Mouse (Mus musculus) hindbrain, embryonic 15.5 days (tissue): ENCODE measurements around the gene Nfs1. TPM values are rescaled to one million over a fixed set of nuclear protein-coding genes. Genes with fewer than 3 reads are reported as not detected.
"Not testable (repeated sequence)": the region's sequence is repeated elsewhere in the genome, so short reads cannot be mapped to it uniquely, and the experiment has no call there.

Experiments
- ATAC-seq: fragments of 200-750 bp; cut with Nextera tagmentation; 2 replicates; pipeline ENCODE4 v1.8.0; 2017; ENCODE audit warnings: low read depth, moderate number of reproducible peaks, moderate TSS enrichment; ENCODE audit not compliant: low FRiP score
- H3K27ac ChIP-seq: fragments of 300-500 bp; sonication (generic); replicated peaks from 2 replicates; pipeline ENCODE4 v1.5.1; 2015; ENCODE audit warnings: mild to moderate bottlenecking, inconsistent platforms
- H3K27me3 ChIP-seq: fragments of 300-500 bp; sonication (generic); 2 replicates; pipeline ENCODE4 v1.6.1; 2015; ENCODE audit warnings: control low read depth, inconsistent platforms
- H3K36me3 ChIP-seq: fragments of 300-500 bp; sonication (generic); 2 replicates; pipeline ENCODE4 v1.6.1; 2015; ENCODE audit warnings: control low read depth, inconsistent platforms
- H3K4me1 ChIP-seq: fragments of 300-500 bp; sonication (generic); replicated peaks from 2 replicates; pipeline ENCODE4 v1.6.1; 2015; ENCODE audit warnings: control low read depth, inconsistent platforms
- H3K4me2 ChIP-seq: fragments of 300-500 bp; sonication (generic); 2 replicates; pipeline ENCODE4 v1.6.1; 2015; ENCODE audit warnings: moderate library complexity, mild to moderate bottlenecking, inconsistent platforms
- H3K4me3 ChIP-seq: fragments of 300-500 bp; sonication (generic); 2 replicates; pipeline ENCODE4 v1.5.1; 2015; ENCODE audit warnings: mild to moderate bottlenecking, inconsistent platforms
- H3K9ac ChIP-seq: fragments of 300-500 bp; sonication (generic); 2 replicates; pipeline ENCODE4 v1.6.1; 2015; ENCODE audit warnings: inconsistent platforms
- H3K9me3 ChIP-seq: fragments of 300-500 bp; sonication (generic); 2 replicates; pipeline ENCODE4 v1.6.1; 2016; ENCODE audit warnings: control low read depth, inconsistent platforms
- WGBS: fragments of 180-500 bp; shearing (Covaris S2); methylation state at CpG from one replicate; pipeline ENCODE4 v1.1.7; 2015; 5-methylcytosine and 5-hydroxymethylcytosine counted together
- polyA plus RNA-seq: library from polyadenylated mRNA; unstranded; fragments of >200 nt; fragmentation: Nextera tagmentation; extraction: Ambion mirVana; gene quantifications from 2 replicates; pipeline ENCODE4 v1.2.1, GENCODE M21; 2015

Gene Nfs1
- polyA plus RNA-seq, 1 experiment from 2014 or later, result 33.9 TPM

DNA sequence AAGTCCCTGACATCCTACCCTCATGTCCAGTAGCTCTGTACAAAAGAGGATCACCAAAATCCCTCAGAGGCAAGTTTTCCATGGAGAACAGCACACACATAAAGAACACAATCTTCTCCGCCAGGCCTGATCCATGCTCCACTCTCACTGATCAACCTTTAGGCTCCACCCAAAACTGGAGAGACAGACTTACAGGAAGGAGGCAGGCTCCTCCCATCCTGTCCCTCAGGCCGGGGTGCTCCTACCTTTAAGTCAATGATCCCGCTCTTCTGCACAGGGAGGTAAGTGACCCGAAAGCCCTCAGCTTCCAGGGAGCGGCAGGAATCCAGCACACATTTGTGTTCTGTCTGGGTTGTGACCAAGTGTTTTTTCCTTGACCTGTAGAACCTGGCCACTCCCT lies 9.8 kb downstream of the Nfs1 start:
- Histone ChIP-seq H3K27me3 (no peaks in the 10 kb centered on the region), H3K4me1 (no peaks in the 10 kb centered on the region), H3K9ac (no peak overlapping the region), H3K9me3 (no peaks in the 10 kb centered on the region), H3K4me3 (no peak overlapping the region), H3K4me2 (no peak overlapping the region), H3K36me3 (peaks cover 15% of the 10 kb centered on the region), H3K27ac (no peak overlapping the region)
- 90% methylated on average over 5 of the region's 5 CpGs for WGBS
- no peak for ATAC-seq

DNA sequence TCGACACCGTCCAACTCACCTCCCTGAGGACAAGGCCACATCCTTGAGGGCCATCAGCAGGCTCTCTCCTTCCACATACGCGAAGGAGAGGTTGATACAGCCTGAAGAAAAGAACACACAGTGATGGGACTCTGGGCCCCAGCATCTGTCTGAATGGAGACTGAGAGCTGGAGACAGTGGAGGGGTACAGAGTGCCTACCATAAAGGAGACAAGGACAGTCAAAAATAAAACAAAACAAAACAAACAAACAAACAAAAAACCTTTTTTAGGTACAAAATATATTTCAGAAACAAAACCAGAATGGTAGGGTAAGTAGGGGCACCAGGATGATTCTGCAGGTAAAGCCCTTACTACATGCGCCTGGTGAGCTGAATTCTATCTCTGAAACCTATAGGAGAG lies 17.0 kb downstream of the Nfs1 start, which contains the start of gene Gm28036:
Gm28036 (minus strand) TSS at position 101 of the 400 bp plus-strand sequence.
- Histone ChIP-seq H3K36me3 (peaks cover 11% of the 10 kb centered on the region), H3K9me3 (no peaks in the 10 kb centered on the region), H3K4me3 (no peak within 1 kb of the TSS), H3K27ac (no peak within 1 kb of the TSS), H3K27me3 (no peaks in the 10 kb centered on the region), H3K4me1 (no peaks in the 10 kb centered on the region), H3K9ac (no peak within 1 kb of the TSS), H3K4me2 (no peak within 1 kb of the TSS)
- 97% methylated on average over 5 of the region's 5 CpGs for WGBS
- no peak for ATAC-seq

GRCm38 (mm10) chr2:156123731-156124130 lies 20.3 kb downstream of the Nfs1 start:
- Histone ChIP-seq H3K27me3 (no peaks in the 10 kb centered on the region), H3K4me3 (no peak overlapping the region), H3K27ac (no peak overlapping the region), H3K9ac (no peak overlapping the region), H3K36me3 (no peaks in the 10 kb centered on the region; the same call in 1 of the 2 replicates), H3K4me1 (no peaks in the 10 kb centered on the region), H3K4me2 (no peak overlapping the region), H3K9me3 (no peaks in the 10 kb centered on the region)
- 94% methylated on average over 5 of the region's 5 CpGs for WGBS
- ATAC-seq, result no peak

GRCm38 (mm10) chr2:156119566-156119965 lies 24.4 kb downstream of the Nfs1 start:
- H3K4me3 ChIP-seq, result no peak overlapping the region
- H3K9me3 ChIP-seq, result no peaks in the 10 kb centered on the region
- no peaks in the 10 kb centered on the region for H3K27me3 ChIP-seq
- no peak overlapping the region for H3K27ac ChIP-seq
- H3K4me2 ChIP-seq, result no peak overlapping the region
- H3K4me1 ChIP-seq, result no peaks in the 10 kb centered on the region
- no peak for ATAC-seq
- no peaks in the 10 kb centered on the region; the same call in 1 of the 2 replicates for H3K36me3 ChIP-seq
- no peak overlapping the region for H3K9ac ChIP-seq

DNA sequence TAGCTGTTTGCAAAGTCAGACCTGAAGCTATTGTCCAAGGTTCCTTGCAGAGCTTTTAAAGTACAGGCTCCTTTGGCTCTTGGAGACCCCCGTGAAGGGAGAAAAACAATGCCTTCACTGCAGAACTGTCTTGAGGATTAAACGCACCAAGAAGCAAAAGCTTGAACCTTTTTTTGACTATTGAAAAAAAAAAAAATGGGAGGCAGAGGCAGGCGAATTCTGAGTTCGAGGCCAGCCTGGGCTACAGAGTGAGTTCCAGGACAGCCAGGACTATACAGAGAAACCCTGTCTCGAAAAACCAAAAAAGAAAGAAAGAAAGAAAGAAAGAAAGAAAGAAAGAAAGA lies 31.9 kb downstream of the Nfs1 start:
- H3K36me3 ChIP-seq, H3K9me3 ChIP-seq, ATAC-seq, H3K27me3 ChIP-seq: not testable (repeated sequence)
- Histone ChIP-seq H3K4me2 (peak overlapping the region; percentile 74), H3K4me1 (peaks cover 18% of the 10 kb centered on the region), H3K27ac (peak overlapping the region; percentile 96), H3K4me3 (peak overlapping the region; percentile 94), H3K9ac (peak overlapping the region; percentile 89; the same call in 1 of the 2 replicates)
- WGBS, result 25% methylated on average over 5 of the region's 5 CpGs

- Histone ChIP-seq H3K4me3 (peak within 1 kb of the TSS; percentile 94), H3K4me2 (peak within 1 kb of the TSS; percentile 74), H3K4me1 (peaks cover 21% of the 10 kb centered on the region), H3K27me3 (no peaks in the 10 kb centered on the region), H3K27ac (peak within 1 kb of the TSS; percentile 96), H3K9me3 (no peaks in the 10 kb centered on the region), H3K9ac (peak within 1 kb of the TSS; percentile 89), H3K36me3 (no peaks in the 10 kb centered on the region)
- WGBS, result under 1% methylated on average over 73 of the region's 74 CpGs
- ATAC-seq, result peak; percentile 95
Measured at GRCm38 (mm10) chr2:156111358-156112079, 32.5 kb downstream of the Nfs1 start, which contains the start of the genes Cpne1 and Rbm12. Gene Cpne1 (minus strand): TSS chr2:156111965. Gene Rbm12 (minus strand): TSS chr2:156111978.

GRCm38 (mm10) chr2:156110627-156111357 lies 33.2 kb downstream of the Nfs1 start:
- H3K4me2 ChIP-seq, result peak overlapping the region; percentile 74
- H3K4me1 ChIP-seq, result peaks cover 22% of the 10 kb centered on the region
- WGBS, result 1% methylated on average over 16 of the region's 16 CpGs
- no peaks in the 10 kb centered on the region for H3K9me3 ChIP-seq
- peak overlapping the region; percentile 94 for H3K4me3 ChIP-seq
- H3K27me3 ChIP-seq, result no peaks in the 10 kb centered on the region
- H3K27ac ChIP-seq, result peak overlapping the region; percentile 96
- H3K9ac ChIP-seq, result peak overlapping the region; percentile 89
- ATAC-seq, result peak; percentile 65; the same call in 1 of the 2 replicates
- no peaks in the 10 kb centered on the region for H3K36me3 ChIP-seq

GRCm38 (mm10) chr2:156091926-156092325 lies 52.1 kb downstream of the Nfs1 start:
- Histone ChIP-seq H3K27ac (no peak overlapping the region), H3K4me1 (peaks cover 7% of the 10 kb centered on the region; the same call in 1 of the 2 replicates), H3K4me3 (no peak overlapping the region), H3K9me3 (no peaks in the 10 kb centered on the region), H3K4me2 (no peak overlapping the region), H3K9ac (no peak overlapping the region), H3K36me3 (peaks cover 24% of the 10 kb centered on the region), H3K27me3 (no peaks in the 10 kb centered on the region)
- ATAC-seq, result no peak
- 76% methylated on average over 5 of the region's 5 CpGs for WGBS

GRCm38 (mm10) chr2:156089799-156090198 lies 54.2 kb downstream of the Nfs1 start:
- 37% methylated on average over 1 of the region's 1 CpGs for WGBS
- Histone ChIP-seq H3K27me3 (no peaks in the 10 kb centered on the region), H3K4me2 (no peak overlapping the region), H3K4me1 (peaks cover 7% of the 10 kb centered on the region; the same call in 1 of the 2 replicates), H3K9ac (no peak overlapping the region), H3K27ac (0 out of 2 replicates have a peak overlapping the region, but pooled peaks have one; percentile 15), H3K36me3 (peaks cover 3% of the 10 kb centered on the region; the same call in 1 of the 2 replicates), H3K9me3 (no peaks in the 10 kb centered on the region), H3K4me3 (no peak overlapping the region)
- peak; percentile 65 for ATAC-seq

DNA sequence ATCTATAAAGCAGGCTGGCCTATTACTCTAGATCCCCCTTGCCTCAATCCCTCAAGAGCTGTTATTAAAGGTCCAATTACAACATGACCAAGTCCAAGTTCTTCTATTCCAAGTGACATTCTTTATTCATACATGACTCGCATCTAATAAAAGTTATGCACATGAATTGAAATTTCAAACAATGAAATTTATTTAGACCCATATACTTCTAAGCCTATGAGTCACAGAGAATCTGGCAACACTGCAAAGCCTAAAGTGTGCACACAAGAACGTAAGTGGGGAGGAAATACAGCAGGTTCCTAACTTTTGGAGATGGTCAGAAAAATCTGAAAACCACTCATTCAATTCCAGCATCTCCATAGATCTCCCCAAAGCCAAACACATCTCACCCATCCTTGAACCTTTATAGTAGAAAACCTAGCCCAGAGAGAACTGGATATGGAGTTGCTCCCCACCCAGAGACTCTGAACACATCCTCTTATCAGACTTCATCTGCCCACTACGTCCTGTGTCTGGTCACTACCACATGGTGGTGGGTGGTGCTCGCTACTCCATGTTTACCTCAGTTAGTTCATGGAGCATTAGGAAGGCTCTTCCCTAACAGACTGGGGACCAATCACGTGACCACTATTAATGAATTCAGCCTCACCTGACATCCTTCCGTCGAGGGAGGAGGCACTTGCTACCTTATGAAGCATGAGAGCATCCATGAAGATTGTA lies 56.4 kb downstream of the Nfs1 start:
- H3K9ac ChIP-seq, result no peak overlapping the region
- H3K27ac ChIP-seq, result no peak overlapping the region
- H3K9me3 ChIP-seq, result no peaks in the 10 kb centered on the region
- WGBS, result 92% methylated on average over 7 of the region's 7 CpGs
- H3K27me3 ChIP-seq, result no peaks in the 10 kb centered on the region
- H3K4me1 ChIP-seq, result peaks cover 7% of the 10 kb centered on the region; the same call in 1 of the 2 replicates
- no peaks in the 10 kb centered on the region for H3K36me3 ChIP-seq
- H3K4me2 ChIP-seq, result no peak overlapping the region
- no peak overlapping the region for H3K4me3 ChIP-seq
- ATAC-seq, result no peak

DNA sequence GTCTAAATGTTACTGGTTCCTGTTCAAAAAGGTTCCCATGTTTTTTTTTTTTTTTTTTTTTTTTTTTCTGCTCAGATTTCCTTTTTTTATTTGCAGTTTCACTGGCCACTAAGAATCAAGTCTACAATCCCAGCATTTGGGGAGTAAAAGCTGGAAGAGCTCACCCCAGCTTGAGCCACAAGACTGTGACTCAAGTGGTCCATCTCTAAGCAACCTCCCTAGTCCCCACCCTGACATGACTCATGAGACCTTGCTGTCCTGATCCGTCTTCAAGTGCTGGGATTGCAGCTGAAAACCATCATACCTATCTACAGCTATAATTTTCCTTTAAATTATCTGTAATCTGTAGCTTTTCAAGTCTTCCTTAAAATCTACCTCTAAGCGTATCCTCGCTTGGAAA lies 59.4 kb downstream of the Nfs1 start:
- H3K4me1 ChIP-seq, result no peaks in the 10 kb centered on the region; the same call in 1 of the 2 replicates
- 84% methylated on average over 3 of the region's 3 CpGs for WGBS

More for the DNA sequence above, 59.4 kb downstream of the Nfs1 start:
- no peak overlapping the region for H3K4me2 ChIP-seq
- H3K9me3 ChIP-seq, result no peaks in the 10 kb centered on the region
- H3K27ac ChIP-seq, result no peak overlapping the region
- no peak overlapping the region for H3K9ac ChIP-seq
- ATAC-seq, result no peak
- H3K36me3 ChIP-seq, result no peaks in the 10 kb centered on the region
- H3K27me3 ChIP-seq, result no peaks in the 10 kb centered on the region
- no peak overlapping the region for H3K4me3 ChIP-seq
